18 mouse cellular contexts compared by ENCODE assay signal in the genomic region with DNA sequence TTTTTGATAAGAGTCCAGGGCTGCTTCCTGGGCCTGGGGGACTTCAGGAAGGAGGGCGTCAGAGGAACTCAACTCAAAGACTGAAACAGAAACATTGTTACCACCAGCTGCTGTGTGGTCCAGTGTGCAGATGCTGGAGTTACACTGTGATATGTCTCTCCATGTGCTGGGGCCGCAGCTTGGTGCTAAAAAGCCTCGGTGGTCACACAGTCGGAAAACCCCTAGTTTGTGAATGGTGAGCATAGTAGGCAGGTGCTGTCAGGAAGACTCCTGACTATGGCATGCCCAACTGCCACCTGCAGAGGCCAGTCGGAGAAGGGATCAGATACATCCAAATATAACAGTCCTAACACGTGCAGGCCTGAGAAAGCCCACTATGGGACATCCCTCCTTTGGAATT. TPM values are rescaled to one million over a fixed set of nuclear protein-coding genes. Genes with fewer than 3 reads are reported as not detected.
DNase-seq lines count a peak whose midpoint lies in the region; ATAC-seq and TF ChIP-seq lines count a peak whose summit lies in the region.
"Had no signal": no experiment of that assay in that cellular context is flagged by ENCODE, and none has a peak within 500 bp of the region (broad histone marks: within the 10 kb centered on the region; RNA-seq: fewer than 3 reads in every experiment).

No protein-coding gene starts in this region.

- DNase-seq in forebrain, postnatal 0 days, result no peak
- peak; percentile 9 for DNase-seq in kidney, adult 18-20 months
- no peak for DNase-seq in kidney, postnatal 36 days
- DNase-seq in midbrain, embryonic 10.5 days (ENCODE audit: low spot score), result no peak
- DNase-seq in adrenal gland, postnatal 4 days (ENCODE audit: low spot score in 2 of 2), result no peak

- H3K4me2 ChIP-seq in forebrain, embryonic 15.5 days (replicated peaks), result no peak overlapping the region
- no peak overlapping the region for H3K4me2 ChIP-seq in forebrain, postnatal 0 days (ENCODE audit: low read depth)
- H3K4me2 ChIP-seq in midbrain, embryonic 12.5 days (replicated peaks), result no peak overlapping the region
- H3K4me2 ChIP-seq: embryonic facial prominence, embryonic 12.5 days; heart, embryonic 12.5 days; liver, embryonic 13.5 days; stomach, embryonic 15.5 days had no signal

- no peak for TF ChIP-seq POLR2A in bone marrow, adult 2 months (IDR thresholded peaks at IDR 0.05; ENCODE audit: borderline replicate concordance, control insufficient read depth, low read depth, low read length)

- H3K27me3 ChIP-seq in forebrain, embryonic 15.5 days, result no peaks in the 10 kb centered on the region
- H3K27me3 ChIP-seq in forebrain, postnatal 0 days (ENCODE audit: insufficient read depth, low read length), result no peaks in the 10 kb centered on the region
- H3K27me3 ChIP-seq in midbrain, embryonic 12.5 days, result no peaks in the 10 kb centered on the region
- no peaks in the 10 kb centered on the region for H3K27me3 ChIP-seq in midbrain, embryonic 10.5 days (ENCODE audit: low read depth, poor library complexity, severe bottlenecking)
- H3K27me3 ChIP-seq: embryonic facial prominence, embryonic 12.5 days; heart, embryonic 12.5 days; liver, embryonic 13.5 days; Patski; stomach, embryonic 15.5 days had no signal

- 0 out of 2 replicates have a peak, but pooled peaks have one; percentile 4 for ATAC-seq in forebrain, embryonic 15.5 days (replicated peaks)
- no peak for ATAC-seq in forebrain, postnatal 0 days
- ATAC-seq in midbrain, embryonic 12.5 days (ENCODE audit: low FRiP score, low read depth), result 0 out of 2 replicates have a peak, but pooled peaks have one; percentile 2
- ATAC-seq: Patski had no signal

- WGBS in forebrain, embryonic 15.5 days, result 77% methylated on average over 6 of the region's 6 CpGs
- WGBS in forebrain, postnatal 0 days, result 79% methylated on average over 6 of the region's 6 CpGs
- WGBS in midbrain, embryonic 12.5 days, result 76% methylated on average over 6 of the region's 6 CpGs
- 82% methylated on average over 6 of the region's 6 CpGs for WGBS in midbrain, embryonic 10.5 days
- 52% methylated on average over 6 of the region's 6 CpGs for WGBS in bone marrow, adult 2 months

- no peaks in the 10 kb centered on the region for H3K4me1 ChIP-seq in forebrain, embryonic 15.5 days
- H3K4me1 ChIP-seq in forebrain, postnatal 0 days (ENCODE audit: insufficient read depth), result no peaks in the 10 kb centered on the region
- H3K4me1 ChIP-seq in midbrain, embryonic 12.5 days, result no peaks in the 10 kb centered on the region
- peaks cover 21% of the 10 kb centered on the region; the same call in 1 of the 2 replicates for H3K4me1 ChIP-seq in midbrain, embryonic 10.5 days
- no peaks in the 10 kb centered on the region for H3K4me1 ChIP-seq in bone marrow, adult 2 months (ENCODE audit: control insufficient read depth, insufficient read depth, low read length)
- H3K4me1 ChIP-seq: stomach, embryonic 15.5 days had no signal

- H3K4me3 ChIP-seq in forebrain, embryonic 15.5 days, result no peak overlapping the region
- no peak overlapping the region for H3K4me3 ChIP-seq in forebrain, postnatal 0 days (ENCODE audit: low read depth, low read length)
- no peak overlapping the region for H3K4me3 ChIP-seq in midbrain, embryonic 12.5 days
- H3K4me3 ChIP-seq in midbrain, embryonic 10.5 days, result no peak overlapping the region
- no peak overlapping the region for H3K4me3 ChIP-seq in bone marrow, adult 2 months (replicated peaks; ENCODE audit: control insufficient read depth, low read depth, low read length)
- H3K4me3 ChIP-seq: embryonic facial prominence, embryonic 12.5 days; gastrocnemius, adult 2 months; heart, adult 2 months; heart, embryonic 12.5 days; layer of hippocampus, adult 2 months; left cerebral cortex, adult 2 months; liver, embryonic 13.5 days; stomach, embryonic 15.5 days had no signal

- H3K9me3 ChIP-seq in forebrain, embryonic 15.5 days, result no peaks in the 10 kb centered on the region
- H3K9me3 ChIP-seq in forebrain, postnatal 0 days (ENCODE audit: low read length), result no peaks in the 10 kb centered on the region
- no peaks in the 10 kb centered on the region for H3K9me3 ChIP-seq in midbrain, embryonic 12.5 days
- no peaks in the 10 kb centered on the region for H3K9me3 ChIP-seq in midbrain, embryonic 10.5 days (replicated peaks)
- H3K9me3 ChIP-seq: embryonic facial prominence, embryonic 12.5 days; heart, embryonic 12.5 days; liver, embryonic 13.5 days; stomach, embryonic 15.5 days had no signal

- peaks cover 8% of the 10 kb centered on the region; the same call in 1 of the 2 replicates for H3K36me3 ChIP-seq in forebrain, embryonic 15.5 days
- H3K36me3 ChIP-seq in forebrain, postnatal 0 days (ENCODE audit: insufficient read depth), result peaks cover 21% of the 10 kb centered on the region
- H3K36me3 ChIP-seq in midbrain, embryonic 12.5 days, result peaks cover 26% of the 10 kb centered on the region
- H3K36me3 ChIP-seq in midbrain, embryonic 10.5 days, result peaks cover 35% of the 10 kb centered on the region

- no peak overlapping the region for H3K9ac ChIP-seq in forebrain, embryonic 15.5 days (replicated peaks)
- H3K9ac ChIP-seq in forebrain, postnatal 0 days, result no peak overlapping the region
- H3K9ac ChIP-seq in midbrain, embryonic 12.5 days (replicated peaks), result no peak overlapping the region
- H3K9ac ChIP-seq: embryonic facial prominence, embryonic 12.5 days; heart, embryonic 12.5 days; liver, embryonic 13.5 days; stomach, embryonic 15.5 days had no signal

- no peak for TF ChIP-seq CTCF in forebrain, postnatal 0 days (IDR thresholded peaks at IDR 0.05; ENCODE audit: low read depth)
- TF ChIP-seq CTCF in bone marrow, adult 2 months (IDR thresholded peaks at IDR 0.05; ENCODE audit: control insufficient read depth, insufficient read depth, low read length), result 0 out of 2 replicates have a peak, but pooled peaks have one; percentile 1

- no peak overlapping the region for H3K27ac ChIP-seq in forebrain, embryonic 15.5 days (replicated peaks)
- H3K27ac ChIP-seq in forebrain, postnatal 0 days (ENCODE audit: low read depth, low read length), result no peak overlapping the region
- H3K27ac ChIP-seq in midbrain, embryonic 12.5 days (replicated peaks), result no peak overlapping the region
- H3K27ac ChIP-seq in midbrain, embryonic 10.5 days (replicated peaks), result no peak overlapping the region
- no peak overlapping the region for H3K27ac ChIP-seq in bone marrow, adult 2 months (ENCODE audit: control insufficient read depth, insufficient read depth, low read depth, low read length, poor library complexity)
- H3K27ac ChIP-seq: embryonic facial prominence, embryonic 12.5 days; gastrocnemius, adult 2 months; heart, adult 2 months; layer of hippocampus, adult 2 months; left cerebral cortex, adult 2 months; liver, embryonic 13.5 days; stomach, embryonic 15.5 days had no signal

RNA-seq across cellular contexts. Expression of a gene that starts 54.2 kb away (rescaled TPM):
- 6.5 and 6.7 TPM in 2 replicates for polyA plus RNA-seq in forebrain, embryonic 15.5 days (2015; fragmentation: Nextera tagmentation; extraction: Ambion mirVana)
- 9.7 and 16.0 TPM in 2 replicates for total RNA-seq in forebrain, postnatal 0 days (2014; rRNA removed)
- polyA plus RNA-seq in forebrain, postnatal 0 days (2015; fragmentation: Nextera tagmentation; extraction: Ambion mirVana), result 7.7 and 10.1 TPM in 2 replicates
- polyA plus RNA-seq in midbrain, embryonic 12.5 days (2016; fragmentation: Nextera tagmentation; extraction: Ambion mirVana), result 9.0 and 9.2 TPM in 2 replicates
- polyA plus RNA-seq in midbrain, embryonic 10.5 days (2016; fragmentation: Nextera tagmentation; extraction: Ambion mirVana), result 8.3 and 8.6 TPM in 2 replicates
- polyA plus RNA-seq in bone marrow, adult 2 months (2011; ENCODE audit: insufficient read depth, insufficient read length, low replicate concordance, missing spikeins), result 16.6 and 31.3 TPM in 2 replicates
- 10 to 100 TPM; 52.9 to 54.4 TPM for total RNA-seq in adrenal gland, postnatal 4 days (2021)

RNA-seq across cellular contexts. Expression of a gene that starts 56.2 kb away (rescaled TPM):
- polyA plus RNA-seq in forebrain, embryonic 15.5 days (2015; fragmentation: Nextera tagmentation; extraction: Ambion mirVana), result 0.11 and 0.13 TPM in 2 replicates
- total RNA-seq in forebrain, postnatal 0 days (2014; rRNA removed), result 0.23 and 0.62 TPM in 2 replicates
- 0.31 TPM in 2 replicates for polyA plus RNA-seq in forebrain, postnatal 0 days (2015; fragmentation: Nextera tagmentation; extraction: Ambion mirVana)
- 0.13 and 0.60 TPM in 2 replicates for polyA plus RNA-seq in midbrain, embryonic 12.5 days (2016; fragmentation: Nextera tagmentation; extraction: Ambion mirVana)
- 0.58 and 0.86 TPM in 2 replicates for polyA plus RNA-seq in midbrain, embryonic 10.5 days (2016; fragmentation: Nextera tagmentation; extraction: Ambion mirVana)
- not detected in 2 replicates for polyA plus RNA-seq in bone marrow, adult 2 months (2011; ENCODE audit: insufficient read depth, insufficient read length, low replicate concordance, missing spikeins)
- total RNA-seq in adrenal gland, postnatal 4 days (2021), result under 1 TPM; 0.73 to 0.78 TPM
- total RNA-seq: hematopoietic stem cell, adult 5-6 weeks; layer of hippocampus, adult 2 months; left cerebral cortex, adult 2 months had no signal
- polyA plus RNA-seq: liver, embryonic 13.5 days had no signal
